Mouse (Mus musculus) c-Kit-positive CD71-positive TER-119-negative erythroid progenitor cells, embryonic 14.5 days (primary cell): Measurements from ENCODE around the gene Rpgrip1l.

Source experiments
- DNase-seq: peaks from one replicate; pipeline ENCODE4 v3.0.0-alpha.2; 2013; ENCODE audit warnings: low read depth

Gene Rpgrip1l

DNA sequence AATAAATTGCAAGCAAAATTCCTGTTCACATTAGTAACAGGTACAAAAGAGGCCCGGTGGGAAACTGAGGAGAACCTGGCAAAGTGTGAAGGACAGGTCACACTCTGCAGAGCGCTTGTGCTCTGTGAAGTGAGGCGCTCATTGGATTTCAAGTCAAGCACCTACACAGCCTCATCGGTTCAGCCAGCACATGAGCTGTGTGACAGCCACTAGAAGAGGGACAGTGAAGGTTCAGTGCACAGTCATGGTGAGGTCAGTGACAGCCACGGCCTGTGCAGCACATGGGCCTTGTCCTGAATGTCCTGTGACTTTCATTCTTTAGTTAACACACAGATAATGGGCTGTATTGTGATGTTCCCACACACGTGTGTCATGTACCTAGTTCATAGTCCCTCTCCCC lies 107.2 kb downstream of the Rpgrip1l start:
- DNase-seq = no peak

DNA sequence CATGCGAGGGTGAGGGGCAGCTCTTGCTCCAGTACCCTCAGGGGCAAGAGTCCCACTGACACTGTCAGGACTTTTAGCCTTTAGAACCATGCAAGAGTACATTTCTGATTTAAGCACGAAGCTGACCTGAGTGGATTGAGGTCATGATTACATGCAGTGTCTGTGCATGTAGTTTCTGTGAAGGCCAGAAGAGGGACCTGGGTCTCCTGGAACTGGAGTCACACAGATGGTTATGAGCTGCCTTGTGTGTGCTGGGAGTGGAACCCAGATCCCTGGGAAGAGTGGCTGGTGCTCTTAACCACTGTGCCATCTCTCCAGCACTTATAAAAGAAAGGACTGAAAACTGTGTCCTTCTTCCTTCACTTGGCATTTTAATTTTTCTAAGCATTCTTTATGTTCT lies 111.9 kb downstream of the Rpgrip1l start:
- DNase-seq = no peak

DNA sequence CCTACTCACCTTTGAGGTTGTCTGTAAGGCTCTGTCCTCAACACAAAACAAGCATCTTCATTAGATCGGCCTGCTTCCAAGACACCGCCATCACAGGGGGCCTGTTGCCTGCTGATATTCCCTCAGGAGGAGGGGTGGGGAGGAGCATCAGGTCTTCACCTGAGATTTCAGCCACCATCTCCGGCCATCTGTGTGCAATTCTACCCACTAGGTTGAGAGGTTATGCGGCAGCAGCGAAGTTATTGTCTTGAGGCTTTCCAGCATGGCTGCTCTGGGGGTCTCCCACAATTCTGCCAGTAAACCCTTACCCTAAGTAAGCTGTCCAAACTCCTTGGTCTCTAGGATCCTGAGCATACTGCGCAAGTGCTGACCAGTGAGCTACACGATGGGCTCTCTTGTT lies 113.2 kb downstream of the Rpgrip1l start, which contains the start of gene Aktip:
Gene Aktip (minus strand): TSS at position 101 of the 400 bp plus-strand sequence.
- no peak for DNase-seq

DNA sequence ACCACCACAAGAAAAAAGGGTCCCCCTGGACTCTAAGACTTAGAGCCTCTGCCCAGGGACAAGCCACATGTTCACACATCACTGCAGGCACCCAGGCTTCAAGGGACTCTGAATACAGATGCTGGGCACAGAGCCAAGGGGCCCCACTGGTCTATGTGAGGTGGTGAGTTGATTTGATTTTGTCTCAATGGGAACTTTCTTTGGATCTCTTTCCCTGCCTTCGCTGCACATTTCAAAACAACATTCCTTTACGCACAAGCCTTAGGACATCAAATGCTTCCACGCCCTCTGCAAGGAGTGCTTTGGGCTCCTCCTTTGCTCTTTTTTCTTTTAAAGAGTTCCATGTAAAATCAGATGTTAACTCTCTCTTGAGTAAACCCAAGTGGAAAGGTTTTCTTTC lies 115.0 kb downstream of the Rpgrip1l start:
- no peak for DNase-seq

DNA sequence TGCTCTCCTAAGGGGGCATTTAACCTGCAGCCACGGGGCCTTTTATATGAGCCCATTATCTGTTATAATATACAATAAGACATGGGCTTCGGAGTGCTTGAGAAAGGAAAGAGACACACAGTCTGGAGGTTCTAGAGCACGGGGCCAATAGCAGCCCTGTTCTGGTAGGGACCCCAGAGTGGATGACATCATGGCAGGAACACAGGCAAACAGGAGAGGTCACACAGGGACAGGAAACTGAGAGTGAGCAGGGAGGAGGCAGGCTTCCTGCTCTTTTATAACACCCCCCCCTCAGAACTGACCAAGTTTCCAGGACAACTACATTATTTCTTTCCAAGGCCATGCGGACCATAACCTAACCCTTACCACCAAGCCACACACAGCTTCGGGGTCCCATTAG lies 115.8 kb downstream of the Rpgrip1l start:
- DNase-seq = no peak

DNA sequence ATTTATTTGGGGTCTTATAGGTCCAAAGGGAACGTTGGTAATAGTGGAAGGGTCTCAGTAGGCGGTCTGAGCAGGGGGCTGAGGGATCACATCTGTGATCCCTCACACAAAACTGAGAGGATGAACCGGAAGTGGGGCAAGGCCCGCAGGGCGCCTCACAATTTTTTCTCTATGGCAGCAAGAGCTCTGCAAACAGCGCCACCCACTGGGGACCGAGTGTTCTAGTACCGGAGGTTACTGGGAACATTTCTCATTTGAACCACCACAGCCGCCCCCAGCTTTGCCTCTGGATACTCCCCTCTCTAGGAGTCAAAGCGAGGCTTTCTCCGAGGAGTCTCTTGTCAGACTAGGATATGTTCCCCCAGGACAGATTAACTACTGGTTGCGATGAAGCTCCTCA lies 116.4 kb downstream of the Rpgrip1l start:
- DNase-seq = no peak

DNA sequence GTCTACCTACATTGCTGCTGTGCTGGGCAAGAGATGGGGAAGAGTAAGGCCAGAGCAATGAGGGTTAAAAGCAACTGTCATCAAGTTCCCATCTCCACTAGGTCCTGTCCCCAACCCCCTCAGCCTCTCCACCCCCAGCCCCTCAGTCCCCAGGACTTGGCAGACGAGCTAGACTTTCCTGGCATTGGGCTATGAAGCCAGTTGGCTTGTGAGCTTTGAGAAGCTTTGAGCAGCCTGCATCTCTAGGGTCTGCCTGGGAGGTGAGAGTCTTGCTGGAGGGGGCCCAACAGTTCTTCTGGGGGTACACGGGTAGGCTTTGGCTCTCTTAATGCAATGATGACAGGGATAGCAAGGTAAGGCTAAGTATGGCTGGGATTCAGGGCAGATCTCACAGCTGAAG lies 119.0 kb downstream of the Rpgrip1l start:
- DNase-seq = no peak

DNA sequence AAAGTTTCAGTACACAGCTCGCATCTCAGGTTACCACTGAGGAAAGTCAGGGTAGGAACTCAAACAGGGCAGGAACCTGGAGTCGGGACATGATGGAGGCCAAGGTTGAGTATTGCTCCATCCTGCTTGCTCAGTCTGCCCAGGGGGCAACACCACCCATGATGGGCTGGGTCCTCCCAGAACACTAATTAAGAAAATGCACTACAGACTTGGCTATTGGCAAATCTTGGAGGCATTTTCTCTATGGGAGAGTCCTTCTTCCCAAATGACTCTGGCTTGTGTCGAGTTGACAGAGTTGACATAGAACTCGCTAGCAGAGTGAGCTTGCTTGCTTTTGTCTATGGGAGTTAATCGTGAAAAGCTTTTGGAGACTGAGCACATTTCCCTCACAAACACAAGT lies 120.1 kb downstream of the Rpgrip1l start:
- DNase-seq = no peak

DNA sequence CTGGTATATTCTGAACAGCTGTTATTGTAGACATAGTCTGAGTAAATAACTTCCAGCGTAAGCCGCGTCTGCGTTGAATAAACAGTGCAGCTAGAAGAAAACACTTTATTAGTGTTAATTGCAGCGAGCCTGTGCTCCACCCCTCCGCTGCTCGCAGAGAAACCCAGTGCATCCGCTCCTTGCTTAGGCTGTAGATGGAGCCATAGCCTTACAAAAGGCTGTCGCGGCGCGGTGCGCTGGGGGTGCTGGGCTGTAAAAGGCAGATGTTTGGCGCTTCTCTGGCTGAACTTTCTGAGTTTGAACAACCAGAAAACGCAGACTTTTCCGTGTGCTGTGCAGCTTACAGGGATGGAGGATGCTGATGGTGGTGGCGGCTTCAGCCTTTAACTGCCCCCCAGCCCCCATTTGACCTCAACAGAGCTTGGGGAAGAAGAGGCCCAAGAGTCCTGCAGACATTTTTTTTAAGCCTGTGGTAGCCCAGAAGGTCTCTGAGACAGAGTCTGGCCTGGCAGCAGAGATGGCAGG lies 122.2 kb downstream of the Rpgrip1l start:
- peak; percentile 25 for DNase-seq

DNA sequence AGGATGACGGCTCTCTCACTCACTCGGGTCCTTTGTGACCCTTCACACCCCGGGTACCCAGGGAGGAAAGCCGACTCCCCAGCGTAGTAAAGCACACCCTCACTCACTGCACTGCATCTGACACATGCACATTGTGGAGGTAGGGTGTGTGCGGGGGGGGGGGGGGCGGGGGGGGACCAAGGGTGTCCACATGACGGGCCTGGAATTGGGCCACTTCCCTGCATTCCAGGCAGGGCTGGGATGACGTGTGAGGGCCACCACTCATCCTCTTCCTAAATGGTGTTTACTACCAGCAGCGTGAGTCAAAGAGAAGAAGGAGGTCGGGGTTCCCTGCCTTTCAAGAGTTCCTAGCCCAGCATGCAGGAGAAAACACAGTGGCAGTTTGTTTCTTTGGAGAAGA lies 124.9 kb downstream of the Rpgrip1l start:
- DNase-seq = no peak

DNA sequence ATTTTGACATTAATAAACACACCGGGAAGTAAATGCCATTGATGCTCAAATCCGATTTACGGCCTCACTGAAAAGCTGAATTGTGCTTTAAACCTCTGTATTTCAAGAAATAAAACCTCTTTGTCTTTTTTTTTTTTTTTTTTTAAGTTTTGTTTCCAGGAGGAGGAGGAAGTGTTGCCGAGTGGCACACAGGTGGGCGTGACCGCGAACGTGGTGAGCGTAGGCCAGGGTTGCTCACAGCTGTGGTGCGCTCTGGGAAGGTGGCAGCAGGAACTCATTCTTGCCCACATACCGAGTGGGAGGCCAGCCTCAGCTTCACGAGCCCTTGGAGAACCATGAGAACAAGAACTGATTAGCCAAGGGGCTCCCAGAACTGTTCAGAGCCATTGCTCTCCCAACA lies 126.7 kb downstream of the Rpgrip1l start:
- DNase-seq = no peak

DNA sequence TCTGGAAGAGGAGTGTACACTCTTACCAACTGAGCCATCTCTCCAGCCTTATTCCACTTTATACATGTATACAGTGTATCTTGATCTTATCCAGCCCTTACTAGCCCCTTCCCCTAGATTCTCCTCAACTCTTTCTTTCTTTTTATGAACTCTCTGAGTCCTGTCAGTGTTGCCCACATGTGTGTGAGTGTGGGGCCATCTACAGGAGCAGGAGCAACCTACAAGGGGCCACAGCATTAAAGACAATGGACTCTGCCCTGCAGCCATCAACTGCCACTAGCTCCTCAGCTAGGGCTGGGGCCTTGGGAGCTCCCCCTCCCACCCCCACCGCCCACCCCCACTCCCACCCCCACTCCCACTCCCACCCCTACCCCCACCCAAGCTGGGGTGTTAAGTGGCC lies 135.4 kb downstream of the Rpgrip1l start:
- no peak for DNase-seq

DNA sequence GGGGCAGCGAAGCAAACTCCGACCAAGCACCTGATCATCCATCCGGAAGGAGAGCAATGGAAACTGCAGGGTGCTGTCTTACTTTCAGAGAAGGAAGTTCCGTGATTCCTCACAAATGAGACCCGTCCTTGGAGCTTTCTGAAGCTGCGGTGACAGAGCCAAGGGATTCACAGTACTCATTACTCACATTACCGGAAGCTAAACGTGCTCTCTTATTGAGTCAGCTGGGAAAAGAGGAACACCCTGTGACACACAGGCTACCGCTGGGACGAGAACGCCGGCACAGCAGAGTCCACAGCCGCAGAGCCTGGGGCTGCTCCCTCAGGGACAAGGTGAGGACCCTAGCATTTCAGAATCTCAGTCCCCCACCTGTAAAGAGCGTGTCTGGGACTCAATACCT lies 136.9 kb downstream of the Rpgrip1l start:
- DNase-seq = no peak

DNA sequence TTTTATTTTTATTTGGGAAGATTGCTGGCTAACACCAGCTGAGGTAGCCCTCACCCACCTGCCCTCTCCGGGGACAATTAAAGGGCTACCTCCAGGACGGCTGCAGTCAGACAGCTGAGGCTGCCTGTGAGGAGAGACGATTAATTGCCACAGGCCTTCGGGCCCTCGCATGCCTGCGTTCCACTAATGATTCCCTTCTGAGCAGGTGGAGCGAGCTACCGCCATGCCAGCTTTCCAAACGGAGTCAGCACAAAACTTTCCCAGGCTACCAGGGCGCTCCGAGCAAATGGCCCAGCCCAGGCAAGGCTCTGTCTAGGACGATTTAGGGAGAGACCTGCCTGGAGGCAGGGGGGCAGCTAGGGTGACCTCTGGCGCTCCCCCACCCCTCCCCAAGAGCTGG lies 141.5 kb downstream of the Rpgrip1l start:
- no peak for DNase-seq

DNA sequence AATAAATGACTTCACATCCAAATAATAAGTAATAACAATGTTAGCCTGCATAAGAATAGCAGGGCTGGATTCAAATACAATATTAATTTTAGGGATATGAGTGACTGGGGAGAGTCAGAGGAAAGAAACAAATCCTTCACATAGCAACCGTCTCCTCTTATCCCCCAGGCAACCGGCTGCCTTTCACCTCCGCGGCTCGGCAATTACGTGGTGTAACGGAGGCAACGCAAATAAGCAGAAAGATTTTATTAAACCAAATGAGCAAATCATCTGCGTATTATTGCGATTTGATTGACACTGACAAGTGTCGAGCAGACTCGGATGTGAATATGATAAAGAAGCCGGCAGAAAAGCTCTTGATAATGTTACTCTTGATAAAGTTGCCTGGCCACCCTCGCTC lies 142.1 kb downstream of the Rpgrip1l start:
- no peak for DNase-seq

DNA sequence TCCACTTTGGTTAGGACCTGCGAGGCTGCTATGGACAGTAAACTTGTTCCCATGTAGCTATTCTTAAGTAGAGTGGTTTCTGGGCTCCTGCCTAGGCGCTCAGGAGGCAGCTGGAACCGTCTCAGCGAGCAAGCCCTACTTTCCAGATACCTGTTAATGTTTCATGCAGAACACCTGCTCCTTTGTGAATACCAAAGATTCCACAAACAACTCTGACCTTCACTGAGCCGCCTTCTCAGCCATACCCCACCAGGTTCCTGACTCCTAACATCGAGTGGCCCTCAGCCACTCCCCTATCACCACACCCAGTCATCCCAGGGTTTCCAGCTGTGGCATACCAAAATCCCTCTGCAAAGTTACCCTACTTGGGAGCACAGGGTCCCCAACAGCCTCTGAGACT lies 142.9 kb downstream of the Rpgrip1l start:
- DNase-seq = no peak
